Mouse (Mus musculus) CH12.LX (cell line): ENCODE data around the gene Sec22b. TPM values are rescaled to one million over a fixed set of nuclear protein-coding genes. Genes with fewer than 3 reads are reported as not detected.

Experiments used
- DNase-seq: peaks from one replicate; pipeline ENCODE4 v3.0.0-alpha.2; 2013; ENCODE audit errors: extremely low read depth
- H3K27ac ChIP-seq: 2 replicates; pipeline ENCODE4 v1.5.1; 2012; ENCODE audit warnings: low read depth, mild to moderate bottlenecking, control low read depth, moderate library complexity; ENCODE audit not compliant: insufficient read depth
- H3K27me3 ChIP-seq: replicated peaks from 2 replicates; pipeline ENCODE3; 2012; ENCODE audit warnings: inconsistent platforms
- H3K36me3 ChIP-seq, 2 experiments: replicated peaks in 1 of 2; 2 replicates each; pipeline versions ENCODE3 to v1.6.1; 2012; ENCODE audit warnings: inconsistent platforms in 1 of 2, low read length in 1 of 2, mild to moderate bottlenecking in 1 of 2, mixed read lengths in 1 of 2, moderate library complexity in 1 of 2; ENCODE audit not compliant: control insufficient read depth in 1 of 2, insufficient read depth in 1 of 2
- H3K4me1 ChIP-seq, 2 experiments: 2 replicates each; pipeline ENCODE4 v1.6.1; 2012; ENCODE audit warnings: inconsistent platforms in 1 of 2, moderate library complexity in 1 of 2; ENCODE audit not compliant: insufficient read depth in 2 of 2, control insufficient read depth in 1 of 2
- H3K4me2 ChIP-seq: 2 replicates; pipeline ENCODE4 v1.6.1; 2012; ENCODE audit warnings: low read depth, mild to moderate bottlenecking, control low read depth; ENCODE audit not compliant: poor library complexity, insufficient read depth, severe bottlenecking
- H3K4me3 ChIP-seq, 3 experiments: fragments of 150-350 bp in 1 of 3; sonication (generic) in 1 of 3; replicated peaks in 1 of 3; 2 replicates each; pipeline versions ENCODE3 to v1.5.1; 2011 to 2012; ENCODE audit warnings: low read depth in 2 of 3, low read length in 2 of 3, mild to moderate bottlenecking in 2 of 3, moderate library complexity in 2 of 3, control low read depth in 1 of 3, improper control_type of control experiment in 1 of 3, inconsistent platforms in 1 of 3, mixed read lengths in 1 of 3; ENCODE audit not compliant: poor library complexity in 1 of 3
- H3K79me2 ChIP-seq: replicated peaks from 2 replicates; pipeline ENCODE4 v1.6.1; 2012; ENCODE audit warnings: mild to moderate bottlenecking, moderate library complexity; ENCODE audit not compliant: control insufficient read depth, poor library complexity, insufficient read depth, severe bottlenecking; ENCODE audit errors: extremely low read depth
- H3K9ac ChIP-seq: 2 replicates; pipeline ENCODE4 v1.6.1; 2012; ENCODE audit warnings: low read depth, mild to moderate bottlenecking, control low read depth, moderate library complexity; ENCODE audit not compliant: insufficient read depth
- H3K9me3 ChIP-seq: replicated peaks from 2 replicates; pipeline ENCODE3; 2012; ENCODE audit warnings: low read length, inconsistent platforms, mixed read lengths
- BHLHE40 ChIP-seq: IDR thresholded peaks from 2 replicates; pipeline ENCODE4 v1.6.1; 2011; ENCODE audit warnings: mild to moderate bottlenecking, low read depth, low read length, improper control_type of control experiment
- CHD1 ChIP-seq: IDR thresholded peaks from 2 replicates; pipeline ENCODE4 v1.6.1; 2012; ENCODE audit warnings: low read depth, low read length, improper control_type of control experiment, inconsistent platforms
- ELF1 ChIP-seq: IDR thresholded peaks from 2 replicates; pipeline ENCODE4 v1.6.1; 2014; ENCODE audit warnings: low read depth, mild to moderate bottlenecking, inconsistent platforms, low read length, improper control_type of control experiment
- HCFC1 ChIP-seq: IDR thresholded peaks from 2 replicates; pipeline ENCODE4 v1.6.1; 2012; ENCODE audit warnings: low read depth, mild to moderate bottlenecking, inconsistent platforms, low read length, improper control_type of control experiment
- JUN ChIP-seq: IDR thresholded peaks from 2 replicates; pipeline ENCODE4 v1.6.1; 2011; ENCODE audit warnings: low read depth, mild to moderate bottlenecking, low read length, improper control_type of control experiment, moderate library complexity; ENCODE audit not compliant: insufficient read depth
- MEF2A ChIP-seq: IDR thresholded peaks from 2 replicates; pipeline ENCODE4 v1.6.1; 2014; ENCODE audit warnings: low read depth, mild to moderate bottlenecking, inconsistent platforms, low read length, improper control_type of control experiment, borderline replicate concordance
- PAX5 ChIP-seq: IDR thresholded peaks from 2 replicates; pipeline ENCODE4 v1.6.1; 2012; ENCODE audit warnings: low read length, inconsistent platforms, mixed read lengths
- POLR2A ChIP-seq: IDR thresholded peaks from 2 replicates; pipeline ENCODE4 v1.6.1; 2011; ENCODE audit warnings: low read depth, mild to moderate bottlenecking, improper control_type of control experiment, low read length
- RCOR1 ChIP-seq: conservative IDR thresholded peaks from 2 replicates; pipeline ENCODE4 v1.6.1; 2012; ENCODE audit warnings: low read depth, mild to moderate bottlenecking, inconsistent platforms, low read length, improper control_type of control experiment
- SIN3A ChIP-seq: IDR thresholded peaks from 2 replicates; pipeline ENCODE4 v1.6.1; 2012; ENCODE audit warnings: low read length, improper control_type of control experiment, inconsistent platforms
- SMC3 ChIP-seq: IDR thresholded peaks from 2 replicates; pipeline ENCODE4 v1.6.1; 2011; ENCODE audit warnings: low read depth, low read length, improper control_type of control experiment
- TCF12 ChIP-seq: IDR thresholded peaks from 2 replicates; pipeline ENCODE4 v1.6.1; 2014; ENCODE audit warnings: low read depth, mild to moderate bottlenecking, inconsistent platforms, low read length, improper control_type of control experiment
- USF2 ChIP-seq: conservative IDR thresholded peaks from 2 replicates; pipeline ENCODE4 v1.6.1; 2011; ENCODE audit warnings: low read depth, low read length, improper control_type of control experiment
- ZC3H11A ChIP-seq: IDR thresholded peaks from 2 replicates; pipeline ENCODE4 v1.6.1; 2012; ENCODE audit warnings: low read depth, mild to moderate bottlenecking, inconsistent platforms, low read length, improper control_type of control experiment
- ZKSCAN1 ChIP-seq: IDR thresholded peaks from 2 replicates; pipeline ENCODE4 v1.6.1; 2012; ENCODE audit warnings: low read depth, inconsistent platforms, low read length, improper control_type of control experiment, borderline replicate concordance
- ZMIZ1 ChIP-seq: IDR thresholded peaks from 2 replicates; pipeline ENCODE4 v1.6.1; 2012; ENCODE audit warnings: low read depth, mild to moderate bottlenecking, inconsistent platforms, low read length, improper control_type of control experiment
- ZNF384 ChIP-seq: IDR thresholded peaks from 2 replicates; pipeline ENCODE4 v1.6.1; 2012; ENCODE audit warnings: low read depth, low read length, improper control_type of control experiment, inconsistent platforms
- dilution Hi-C: fragments of 300-500 bp; cut with MboI; formaldehyde crosslinking; loops from 2 replicates; pipeline ENCODE4 v1.14.3; 2020; ENCODE audit warnings: low sequenced_read_pairs; ENCODE audit not compliant: extremely low pct_unique_long_range_greater_than_20kb, extremely low pct_ligation_motif_present
- in situ Hi-C: fragments of 300-500 bp; cut with MboI; formaldehyde crosslinking; loops from 3 replicates; pipeline ENCODE4 v1.14.3; 2019; ENCODE audit warnings: low sequenced_read_pairs, low pct_ligation_motif_present, low pct_unique_long_range_greater_than_20kb, mixed read lengths
- polyA plus RNA-seq: library from polyadenylated mRNA; unstranded; fragments of >175 nt; gene quantifications from 2 replicates; pipeline ENCODE4 v1.2.1, GENCODE M21; 2012; ENCODE audit warnings: low read depth; ENCODE audit not compliant: insufficient read length
- total RNA-seq, 2 experiments: library from RNA; depleted of rRNA; stranded (reverse); fragments of 300-350 nt in 1 of 2; fragments of >200 nt in 1 of 2; gene quantifications; 2 replicates each; pipeline ENCODE4 v1.2.3; 2012 to 2014

The Sec22b gene
- total and polyA plus RNA-seq, 3 experiments: 42.6 to 82.8 (median 82.4) TPM

- Histone ChIP-seq H3K27me3 (peaks cover 6% of the 10 kb centered on the region), H3K79me2 (no peaks in the 10 kb centered on the region), H3K36me3 (no peaks in the 10 kb centered on the region), H3K4me1 (peaks cover 8 to 32% of the 10 kb centered on the region in 2 experiments), H3K4me3 (no peak overlapping the region), H3K4me2 (no peak overlapping the region), H3K9me3 (peaks cover 5% of the 10 kb centered on the region), H3K9ac (no peak overlapping the region), H3K27ac (no peak overlapping the region)
- dilution Hi-C loops (no loop called here), in situ Hi-C loops (no loop called here)
- DNase-seq: no peak
- TF ChIP-seq SIN3A (no peak), ZKSCAN1 (no peak), RCOR1 (no peak), HCFC1 (no peak), ZC3H11A (no peak), CHD1 (no peak), USF2 (no peak), MEF2A (no peak), BHLHE40 (no peak), SMC3 (no peak), ZMIZ1 (no peak), PAX5 (no peak), ELF1 (no peak), TCF12 (no peak), ZNF384 (no peak), JUN (no peak), POLR2A (no peak)
Measured at GRCm38 (mm10) chr3:97972707-97973106, 71.7 kb downstream of the Sec22b start.

Other genes starting within 250 kb of the Sec22b start
- gene Prkab2, start 243.0 kb upstream of the Sec22b start, total RNA-seq (2012; rRNA removed): 0.46 and 0.68 TPM in 2 replicates
- gene Prkab2, start 243.0 kb upstream of the Sec22b start, total RNA-seq (2014; rRNA removed): 1.2 and 1.4 TPM in 2 replicates
- 1.4 and 1.5 TPM in 2 replicates for gene Prkab2, start 243.0 kb upstream of the Sec22b start, polyA plus RNA-seq
- gene Gm17651, start 226.5 kb upstream of the Sec22b start, total RNA-seq (2012; rRNA removed): not detected in 2 replicates
- gene Gm17651, start 226.5 kb upstream of the Sec22b start, total RNA-seq (2014; rRNA removed): not detected in 2 replicates
- gene Gm17651, start 226.5 kb upstream of the Sec22b start, polyA plus RNA-seq: not detected in 2 replicates
- 12.0 and 15.2 TPM in 2 replicates for gene Pde4dip, start 12.5 kb upstream of the Sec22b start, total RNA-seq (2012; rRNA removed)
- 19.5 and 21.7 TPM in 2 replicates for gene Pde4dip, start 12.5 kb upstream of the Sec22b start, total RNA-seq (2014; rRNA removed)
- 12.2 and 12.4 TPM in 2 replicates for gene Pde4dip, start 12.5 kb upstream of the Sec22b start, polyA plus RNA-seq
- 9.5 and 11.3 TPM in 2 replicates for gene Notch2, start 112.3 kb downstream of the Sec22b start, total RNA-seq (2012; rRNA removed)
- 2.8 and 3.3 TPM in 2 replicates for gene Notch2, start 112.3 kb downstream of the Sec22b start, total RNA-seq (2014; rRNA removed)
- 8.6 and 11.1 TPM in 2 replicates for gene Notch2, start 112.3 kb downstream of the Sec22b start, polyA plus RNA-seq